ENCODE assay signal across 21 mouse cellular contexts in the genomic region with DNA sequence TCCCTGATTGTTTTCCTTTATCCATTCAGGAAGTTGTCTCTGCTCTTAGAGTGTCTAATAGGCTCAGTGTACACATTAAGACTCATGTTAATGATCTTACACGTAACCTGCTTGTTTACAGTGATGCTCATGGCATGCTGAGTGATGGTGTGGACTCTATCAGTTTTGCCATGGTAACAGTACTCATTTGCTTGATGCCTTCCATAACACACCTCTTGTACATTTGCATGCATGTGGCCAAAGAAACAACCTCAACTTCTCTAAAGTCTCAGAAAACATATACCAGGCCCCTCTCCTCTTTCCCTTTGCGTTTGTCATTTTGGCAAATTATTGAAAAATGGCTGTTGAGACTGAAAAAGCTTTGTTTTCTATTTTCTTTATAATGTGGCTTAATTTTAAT.
DNase-seq lines count a peak whose midpoint lies in the region; ATAC-seq and TF ChIP-seq lines count a peak whose summit lies in the region.
"Had no signal": no experiment of that assay in that cellular context is flagged by ENCODE, and none has a peak within 500 bp of the region (broad histone marks: within the 10 kb centered on the region; RNA-seq: fewer than 3 reads in every experiment).

No protein-coding gene starts in this region.

- DNase-seq in CH12.LX (ENCODE audit: extremely low read depth) = peak; percentile 54
- DNase-seq in splenic B cell, adult 2 months (ENCODE audit: low read depth, low spot score) = peak; percentile 46
- no peak for DNase-seq in ovary, postnatal 10 days (ENCODE audit: low spot score)
- no peak for DNase-seq in kidney, adult 18-20 months
- DNase-seq: adrenal gland, adult 2 months; adrenal gland, adult 8-10 months; adrenal gland, postnatal 10 days; adrenal gland, postnatal 14 days; adrenal gland, postnatal 25 days; adrenal gland, postnatal 36 days; B cell, adult 2 months; cerebellum, adult 11 months; cerebellum, adult 11-12 months; cerebellum, adult 18-20 months; cerebellum, adult 2 months had no signal

- no peaks in the 10 kb centered on the region for H3K79me2 ChIP-seq in CH12.LX (replicated peaks; ENCODE audit: control insufficient read depth, extremely low read depth, insufficient read depth, poor library complexity, severe bottlenecking)

- TF ChIP-seq POLR2A in CH12.LX (IDR thresholded peaks at IDR 0.05; ENCODE audit: low read depth, low read length) = no peak

- TF ChIP-seq EP300 in CH12.LX (IDR thresholded peaks at IDR 0.05; ENCODE audit: low read length) = no peak

- peaks cover 28 to 46% of the 10 kb centered on the region in 2 experiments for H3K4me1 ChIP-seq in CH12.LX (ENCODE audit: control insufficient read depth in 1 of 2, insufficient read depth in 2 of 2)

- H3K9ac ChIP-seq in CH12.LX (ENCODE audit: insufficient read depth, low read depth) = no peak overlapping the region

- no peaks in the 10 kb centered on the region for H3K27me3 ChIP-seq in CH12.LX (replicated peaks)
- no peaks in the 10 kb centered on the region for H3K27me3 ChIP-seq in splenic B cell, adult 2 months (ENCODE audit: control insufficient read depth, insufficient read depth, low read length, poor library complexity, severe bottlenecking)
- H3K27me3 ChIP-seq: Patski had no signal

- in situ Hi-C loops in CH12.LX (cut with MboI; ENCODE audit: low pct_ligation_motif_present, low pct_unique_long_range_greater_than_20kb, low sequenced_read_pairs) = no loop called here

- no peak overlapping the region for H3K27ac ChIP-seq in CH12.LX (ENCODE audit: insufficient read depth, low read depth)

- H3K9me3 ChIP-seq in CH12.LX (replicated peaks; ENCODE audit: low read length) = no peaks in the 10 kb centered on the region
- H3K9me3 ChIP-seq: G1E had no signal

- dilution Hi-C loops in CH12.LX (cut with MboI; ENCODE audit: extremely low pct_ligation_motif_present, extremely low pct_unique_long_range_greater_than_20kb, low sequenced_read_pairs) = no loop called here

- H3K4me3 ChIP-seq in CH12.LX (replicated peaks in 1 of 3; ENCODE audit: low read depth in 2 of 3, low read length in 2 of 3, poor library complexity in 1 of 3) = no peak overlapping the region

- H3K4me2 ChIP-seq in CH12.LX (ENCODE audit: insufficient read depth, low read depth, poor library complexity, severe bottlenecking) = no peak overlapping the region

- peak; percentile 60; the same call in 1 of the 2 replicates for ATAC-seq in neutrophil, adult 5-6 weeks (ENCODE audit: extremely low read depth, insufficient number of reproducible peaks, low FRiP score, poor library complexity, severe bottlenecking)
- no peak for ATAC-seq in granulocyte monocyte progenitor cell, adult 5-6 weeks (replicated peaks; ENCODE audit: poor library complexity, severe bottlenecking)
- ATAC-seq: activated CD4-positive, CD25-positive, alpha-beta regulatory T cell, adult 4 months; CD4-positive, CD25-positive, alpha-beta regulatory T cell, adult 4 months; Patski had no signal

- TF ChIP-seq CTCF in CH12.LX (conservative IDR thresholded peaks at IDR 0.05 in 1 of 2, IDR thresholded peaks at IDR 0.05 in 1 of 2; ENCODE audit: low read depth in 2 of 2, low read length in 2 of 2) = no peak

- H3K36me3 ChIP-seq in CH12.LX (replicated peaks in 1 of 2; ENCODE audit: control insufficient read depth in 1 of 2, insufficient read depth in 1 of 2, low read length in 1 of 2) = no peaks in the 10 kb centered on the region
- no peaks in the 10 kb centered on the region for H3K36me3 ChIP-seq in splenic B cell, adult 2 months (ENCODE audit: control insufficient read depth, insufficient read depth, low read length, poor library complexity, severe bottlenecking)
- H3K36me3 ChIP-seq: G1E had no signal

- TF ChIP-seq RAD21 in CH12.LX (IDR thresholded peaks at IDR 0.05; ENCODE audit: low read depth, low read length) = no peak

TF ChIP-seq in CH12.LX, 34 proteins besides CTCF, POLR2A, EP300 and RAD21:
- no peak for TF ChIP-seq MAX (IDR thresholded peaks at IDR 0.05; ENCODE audit: low read length)
- no peak for TF ChIP-seq MEF2A (IDR thresholded peaks at IDR 0.05; ENCODE audit: borderline replicate concordance, low read depth, low read length)
- TF ChIP-seq SIN3A (IDR thresholded peaks at IDR 0.05; ENCODE audit: low read length) = no peak
- no peak for TF ChIP-seq TCF12 (IDR thresholded peaks at IDR 0.05; ENCODE audit: low read depth, low read length)
- TF ChIP-seq MXI1 (IDR thresholded peaks at IDR 0.05; ENCODE audit: low read depth, low read length) = no peak
- TF ChIP-seq MAZ (IDR thresholded peaks at IDR 0.05; ENCODE audit: low read depth, low read length) = no peak
- no peak for TF ChIP-seq POLR2AphosphoS2 (IDR thresholded peaks at IDR 0.05; ENCODE audit: low read depth, low read length)

Comparison
In these comparisons a context has a peak if more than half of its experiments do, and no peak if none do; other contexts are left out.
1. DNase-seq: peak in CH12.LX (single experiment) and splenic B cell, adult 2 months (single experiment); none in ovary, postnatal 10 days (single experiment) and kidney, adult 18-20 months (single experiment).